Mouse (Mus musculus) skeletal muscle tissue, adult 2 months (tissue): ENCODE data around the gene Sez6l.

Source experiments
- DNase-seq: peaks from one replicate; pipeline ENCODE4 v3.0.0-alpha.2; 2012; ENCODE audit warnings: low read depth, low spot score

Gene Sez6l

DNA sequence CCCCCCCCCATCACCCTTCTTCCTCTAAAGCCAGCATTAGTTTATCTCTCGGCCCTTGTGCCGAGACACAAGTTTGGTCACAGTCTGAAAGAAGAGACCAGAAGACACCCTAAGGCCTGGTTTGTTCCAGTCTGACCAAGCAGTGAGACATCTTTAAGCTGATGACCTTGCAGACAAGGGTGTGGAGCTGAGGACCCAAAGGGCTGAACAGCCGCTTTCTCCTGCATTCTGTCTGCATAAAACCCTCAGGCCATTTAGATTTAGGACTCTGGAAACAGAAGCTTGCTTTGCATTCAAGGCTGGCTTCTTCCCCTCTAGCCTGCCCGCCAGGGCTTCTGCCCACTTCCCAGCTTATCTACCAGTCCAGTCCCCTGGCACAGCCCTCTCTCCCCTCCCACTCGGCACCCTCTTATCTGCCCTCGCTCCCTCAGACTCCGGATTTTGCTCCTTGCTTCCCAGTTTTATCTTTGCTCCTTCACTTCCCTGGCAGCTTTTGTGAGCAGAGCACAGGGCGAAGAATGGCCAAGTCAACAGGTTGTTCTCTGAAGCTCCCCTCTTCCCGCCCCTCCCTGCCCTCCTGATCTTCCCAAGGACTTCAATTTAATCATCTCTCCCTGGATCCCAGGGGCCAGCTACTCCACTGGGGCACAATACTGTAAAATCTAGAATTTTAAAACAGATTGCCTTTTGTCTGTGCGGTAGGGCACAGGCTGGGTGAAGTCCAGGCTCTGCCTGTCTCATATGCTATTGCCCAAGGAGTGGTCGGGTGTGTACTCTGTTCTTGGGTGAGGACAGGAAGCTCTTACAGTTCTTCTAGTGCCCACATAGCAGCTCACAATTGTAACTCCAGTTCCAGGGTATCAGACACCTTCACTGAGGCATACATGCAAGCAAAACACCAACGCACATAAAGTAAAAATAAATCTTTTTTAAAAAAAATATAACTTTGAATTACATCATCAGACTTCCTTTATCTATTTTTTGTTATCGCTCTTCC lies 77.8 kb downstream of the Sez6l start:
- DNase-seq: no peak

DNA sequence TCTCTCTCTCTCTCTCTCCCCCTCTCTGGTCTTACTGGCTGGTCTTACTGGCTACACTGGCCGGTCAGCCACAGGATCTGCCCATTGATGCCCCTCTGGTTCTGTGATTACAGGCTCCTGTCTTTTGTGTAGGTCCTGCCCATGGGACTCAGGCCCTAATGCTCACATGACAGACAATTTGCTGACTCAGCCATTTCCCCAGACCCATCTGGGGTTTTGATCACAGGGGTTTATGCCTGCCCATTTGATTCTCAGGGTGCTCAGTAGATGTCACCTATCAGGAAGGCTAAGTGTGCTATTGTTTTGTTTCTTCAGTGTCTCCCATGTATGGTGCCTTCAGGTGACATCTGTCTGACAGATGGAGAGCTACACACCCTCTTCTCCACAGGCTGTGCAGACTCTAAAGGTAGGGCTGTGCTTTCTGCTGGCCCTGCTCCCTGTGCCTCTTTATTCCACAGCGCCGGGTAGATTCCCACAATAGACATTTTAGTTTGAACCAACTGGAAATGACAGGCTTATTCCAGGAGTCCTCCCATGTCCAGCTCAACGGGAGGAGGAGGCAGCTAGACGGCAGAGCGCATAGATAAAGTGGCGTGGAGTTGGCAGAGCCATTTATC lies 80.1 kb downstream of the Sez6l start:
- DNase-seq: no peak

DNA sequence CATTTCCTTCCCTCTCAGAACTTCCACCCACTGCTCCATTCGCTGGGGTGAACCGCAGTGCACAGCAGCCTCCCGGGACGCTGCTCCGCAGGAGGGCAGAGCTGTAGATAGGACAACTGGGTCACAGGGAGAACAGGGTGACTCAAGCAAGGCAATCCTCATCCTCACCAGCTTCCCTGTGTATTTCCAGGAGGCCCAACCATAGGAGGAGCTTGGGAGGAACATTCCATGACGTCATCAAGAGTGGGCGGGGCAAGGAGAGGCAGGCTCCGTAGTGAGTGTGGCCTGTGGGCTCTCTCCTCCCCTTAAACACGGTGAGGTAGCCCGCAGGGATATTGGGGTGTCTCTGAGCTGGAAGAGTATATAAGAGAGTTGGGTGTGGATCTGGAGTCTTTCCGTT lies 83.5 kb downstream of the Sez6l start:
- no peak for DNase-seq

- no peak for DNase-seq
Measured at GRCm38 (mm10) chr5:112491489-112491888, 85.5 kb downstream of the Sez6l start.

GRCm38 (mm10) chr5:112488101-112488776 lies 88.7 kb downstream of the Sez6l start:
- DNase-seq: no peak

DNA sequence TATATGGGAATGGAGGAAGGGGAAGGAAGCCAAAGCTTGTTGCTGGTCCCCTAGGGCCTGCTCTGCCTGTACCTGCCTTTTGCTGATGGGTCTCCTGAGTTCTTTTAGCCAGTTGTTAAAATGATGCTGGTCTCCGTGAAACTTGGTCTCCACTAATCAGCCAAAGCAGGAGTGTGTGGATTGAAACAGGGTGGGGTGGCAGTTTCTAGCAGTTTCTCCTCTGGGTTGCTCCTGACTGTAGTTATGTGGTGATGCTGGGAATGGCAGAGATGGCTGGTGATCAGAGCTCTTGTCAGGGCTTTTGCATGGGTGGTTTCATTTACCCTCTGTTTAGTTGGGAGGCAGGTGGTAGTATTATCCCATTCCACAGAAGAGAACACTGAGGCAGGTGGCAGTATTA lies 89.5 kb downstream of the Sez6l start:
- DNase-seq: no peak

- DNase-seq: no peak
Measured at GRCm38 (mm10) chr5:112486415-112486814, 90.6 kb downstream of the Sez6l start.

- no peak for DNase-seq
Measured at GRCm38 (mm10) chr5:112484924-112485715, 91.9 kb downstream of the Sez6l start.

- DNase-seq: no peak
Measured at GRCm38 (mm10) chr5:112483030-112483429, 94.0 kb downstream of the Sez6l start.

GRCm38 (mm10) chr5:112482551-112482950 lies 94.4 kb downstream of the Sez6l start:
- no peak for DNase-seq

- DNase-seq: no peak
Measured at GRCm38 (mm10) chr5:112481946-112482410, 95.0 kb downstream of the Sez6l start.

DNA sequence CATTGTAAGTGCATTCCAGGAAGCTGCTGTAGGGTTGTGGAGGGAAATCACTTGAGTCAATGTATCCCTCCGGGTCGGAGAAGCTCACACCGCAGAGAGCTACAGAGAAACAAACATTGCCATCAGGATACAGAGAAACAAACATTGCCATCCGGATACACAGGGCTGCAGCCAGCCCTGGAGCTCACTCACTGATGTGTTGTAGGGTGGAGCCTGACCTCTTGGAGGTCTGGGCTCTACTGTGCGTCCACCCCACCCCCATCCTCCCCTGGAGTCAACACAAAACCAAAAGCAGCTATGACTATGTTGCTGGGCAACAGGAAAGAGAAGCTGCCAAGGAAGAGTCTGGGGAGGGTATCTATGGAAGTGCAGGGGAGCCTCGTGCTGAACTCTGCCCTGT lies 103.5 kb downstream of the Sez6l start:
- DNase-seq: no peak

DNA sequence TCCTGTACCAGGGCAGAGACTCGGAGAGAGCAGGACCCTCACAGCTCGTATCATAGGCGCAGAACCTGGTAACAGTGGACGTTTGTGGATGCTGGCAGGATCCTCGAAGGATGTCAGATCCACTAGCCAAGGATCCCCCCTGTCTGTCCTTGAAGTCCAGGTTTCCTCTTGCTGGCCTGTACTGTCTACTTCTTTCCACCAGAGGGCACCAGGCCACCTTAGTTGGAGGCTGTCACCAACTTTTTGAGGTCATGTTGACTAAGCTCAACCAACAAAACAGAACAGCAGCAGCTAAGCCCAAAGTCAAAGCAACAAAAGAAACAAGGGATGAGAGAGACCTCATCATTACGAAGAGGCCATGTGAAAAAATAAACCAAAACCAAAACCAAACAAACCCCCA lies 106.8 kb downstream of the Sez6l start:
- DNase-seq: no peak

DNA sequence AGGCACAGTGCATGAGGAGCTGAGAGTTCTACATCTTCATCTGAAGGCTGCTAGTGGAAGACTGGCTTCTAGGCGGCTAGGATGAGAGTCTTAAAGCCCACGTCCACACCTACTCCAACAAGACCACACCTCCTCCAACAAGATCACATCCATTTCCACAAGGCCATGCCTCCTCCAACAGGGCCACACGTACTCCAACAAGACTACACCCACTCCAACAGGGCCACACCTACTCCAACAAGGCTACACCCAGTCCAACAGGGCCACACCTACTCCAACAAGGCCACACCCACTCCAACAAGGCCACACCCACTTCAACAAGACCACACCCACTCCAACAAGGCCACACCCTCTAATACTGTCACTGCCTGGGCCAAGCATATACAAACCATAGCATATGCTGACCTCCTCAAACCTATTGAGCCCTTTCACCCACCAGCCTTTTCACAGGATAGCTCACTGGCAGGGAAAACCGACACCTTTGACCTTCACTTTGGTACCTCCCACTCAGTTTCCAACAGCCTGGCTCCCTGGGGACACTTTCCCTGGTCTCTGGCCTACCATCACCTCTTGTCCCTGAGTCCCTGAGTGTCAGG lies 107.9 kb downstream of the Sez6l start:
- no peak for DNase-seq

- no peak for DNase-seq
Measured at GRCm38 (mm10) chr5:112466331-112466730, 110.7 kb downstream of the Sez6l start.

GRCm38 (mm10) chr5:112459903-112460302 lies 117.1 kb downstream of the Sez6l start:
- DNase-seq: no peak

- DNase-seq: no peak
Measured at GRCm38 (mm10) chr5:112454966-112455555, 121.9 kb downstream of the Sez6l start.

GRCm38 (mm10) chr5:112453088-112453487 lies 123.9 kb downstream of the Sez6l start:
- no peak for DNase-seq

DNA sequence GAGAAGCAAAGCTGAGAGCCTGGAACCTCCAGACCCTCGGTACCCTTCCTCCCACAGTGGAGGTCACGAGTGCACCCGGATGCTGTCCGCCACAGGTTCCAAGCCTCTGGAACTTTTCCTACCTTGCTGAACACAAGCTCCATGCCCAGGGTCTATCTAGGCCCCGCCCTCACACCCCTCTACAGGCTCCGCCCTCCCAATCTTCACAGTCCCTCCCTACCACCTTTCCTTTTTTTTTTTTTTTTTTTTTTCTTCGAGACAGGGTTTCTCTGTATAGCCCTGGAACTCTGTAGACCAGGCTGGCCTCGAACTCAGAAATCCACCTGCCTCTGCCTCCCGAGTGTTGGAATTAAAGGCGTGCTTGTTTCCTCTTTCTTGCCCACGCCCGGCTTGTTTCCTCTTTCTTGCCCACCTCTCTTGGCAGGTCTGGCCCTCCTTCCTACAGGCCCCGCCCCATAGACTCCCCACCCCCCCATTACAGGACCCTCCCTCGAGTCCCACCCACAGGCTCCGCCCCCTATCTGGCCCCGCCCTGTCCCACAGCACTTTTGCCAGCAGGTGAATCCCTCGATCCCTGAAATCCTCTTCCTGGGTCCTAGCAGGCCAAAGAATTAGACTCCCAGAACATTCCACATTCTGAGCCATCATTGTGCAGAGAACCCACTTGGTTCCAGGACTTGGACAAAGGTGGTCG lies 128.1 kb downstream of the Sez6l start, which contains the start of gene Gm6588:
Gm6588 (plus strand) TSS at position 680 of the 694 bp plus-strand sequence.
- DNase-seq: no peak

DNA sequence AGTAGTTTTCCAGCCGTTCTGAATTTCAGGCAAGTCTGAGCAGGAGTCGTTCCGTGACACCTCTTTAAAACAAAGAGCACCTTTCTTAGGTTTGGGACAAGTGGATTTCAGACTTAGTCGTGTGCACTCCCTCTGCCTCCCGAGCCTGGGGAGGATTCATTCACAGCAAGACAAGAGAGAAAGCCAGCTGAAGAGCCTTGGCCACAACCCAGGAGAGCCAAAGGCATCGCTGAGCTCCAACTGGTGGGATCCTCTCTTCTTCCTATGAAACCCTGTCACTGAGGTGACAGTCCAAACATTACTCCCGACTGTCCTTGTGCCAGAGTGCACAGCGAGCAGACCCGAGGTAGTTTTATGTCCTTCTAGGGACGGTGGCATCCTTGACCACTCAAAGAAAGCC lies 138.4 kb downstream of the Sez6l start:
- DNase-seq: no peak
